Mouse (Mus musculus) heart, embryonic 11.5 days (tissue): Measurements from ENCODE around the gene 1500009L16Rik. TPM values are rescaled to one million over a fixed set of nuclear protein-coding genes. Genes with fewer than 3 reads are reported as not detected.

Experiments
- ATAC-seq: fragments of 200-750 bp; cut with Nextera tagmentation; replicated peaks from 2 replicates; pipeline ENCODE4 v1.8.0; 2017; ENCODE audit warnings: moderate library complexity; ENCODE audit not compliant: insufficient number of reproducible peaks, low FRiP score, low TSS enrichment
- H3K27ac ChIP-seq: fragments of 300-500 bp; sonication (generic); 2 replicates; pipeline ENCODE4 v1.5.1; 2014; ENCODE audit warnings: mild to moderate bottlenecking, low read depth, low read length
- H3K27me3 ChIP-seq: fragments of 300-500 bp; sonication (generic); 2 replicates; pipeline ENCODE4 v1.6.1; 2014; ENCODE audit warnings: mild to moderate bottlenecking, low read length, mixed read lengths; ENCODE audit not compliant: control insufficient read depth, insufficient read depth
- H3K36me3 ChIP-seq: fragments of 300-500 bp; sonication (generic); 2 replicates; pipeline ENCODE4 v1.6.1; 2014; ENCODE audit warnings: mild to moderate bottlenecking, low read length, moderate library complexity, mixed read lengths; ENCODE audit not compliant: control insufficient read depth, insufficient read depth
- H3K4me1 ChIP-seq: fragments of 300-500 bp; sonication (generic); 2 replicates; pipeline ENCODE4 v1.6.1; 2014; ENCODE audit warnings: low read length; ENCODE audit not compliant: control insufficient read depth, insufficient read depth
- H3K4me2 ChIP-seq: fragments of 300-500 bp; sonication (generic); 2 replicates; pipeline ENCODE4 v1.6.1; 2014; ENCODE audit warnings: mild to moderate bottlenecking, moderate library complexity
- H3K4me3 ChIP-seq: fragments of 300-500 bp; sonication (generic); 2 replicates; pipeline ENCODE4 v1.5.1; 2014; ENCODE audit warnings: low read depth, low read length
- H3K9ac ChIP-seq: fragments of 300-500 bp; sonication (generic); 2 replicates; pipeline ENCODE4 v1.6.1; 2014; ENCODE audit warnings: mild to moderate bottlenecking, low read depth, low read length, moderate library complexity
- H3K9me3 ChIP-seq: fragments of 300-500 bp; sonication (generic); replicated peaks from 2 replicates; pipeline ENCODE4 v1.6.1; 2016; ENCODE audit warnings: low read length; ENCODE audit not compliant: control insufficient read depth
- WGBS: fragments of 180-500 bp; shearing (Covaris S2); extraction: QIAGEN DNeasy Blood & Tissue Kit; methylation state at CpG from one replicate; pipeline ENCODE4 v1.1.7; 2014; ENCODE audit not compliant: insufficient replicate concordance; 5-methylcytosine and 5-hydroxymethylcytosine counted together
- polyA plus RNA-seq: library from polyadenylated mRNA; unstranded; fragments of >200 nt; fragmentation: Nextera tagmentation; extraction: Ambion mirVana; gene quantifications from 2 replicates; pipeline ENCODE4 v1.2.1, GENCODE M21; 2014

1500009L16Rik gene
- 20.2 and 20.5 TPM in 2 replicates for polyA plus RNA-seq

DNA sequence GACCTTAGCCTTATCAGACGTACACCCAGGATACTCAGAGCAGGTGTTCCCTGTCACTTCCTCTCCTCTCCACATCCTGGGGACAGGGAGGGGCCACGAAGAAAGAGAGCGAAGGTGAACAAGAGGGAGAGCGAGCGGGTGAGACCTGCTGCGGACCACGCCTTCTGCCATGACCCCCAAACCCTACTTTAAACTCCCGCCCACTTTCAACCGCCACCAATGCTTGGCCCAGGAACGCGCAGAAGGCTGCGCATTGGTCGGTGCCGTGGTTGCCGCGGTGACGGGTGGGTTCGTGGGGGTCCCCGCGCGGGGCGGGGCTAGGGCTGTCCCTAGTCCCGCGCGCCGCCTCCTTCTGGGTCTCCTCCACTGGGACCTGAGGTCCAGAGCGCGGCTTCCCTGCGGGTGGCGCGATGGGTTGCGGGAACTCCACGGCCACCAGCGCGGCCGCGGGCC, at the start of gene 1500009L16Rik:
Gene 1500009L16Rik (plus strand): TSS at position 287 of the 453 bp plus-strand sequence.
- peak within 1 kb of the TSS; percentile 50 for H3K9ac ChIP-seq
- no peaks in the 10 kb centered on the region for H3K36me3 ChIP-seq
- H3K4me2 ChIP-seq = peak within 1 kb of the TSS; percentile 90
- peaks cover 2% of the 10 kb centered on the region; the same call in 1 of the 2 replicates for H3K4me1 ChIP-seq
- H3K4me3 ChIP-seq = peak within 1 kb of the TSS; percentile 74
- WGBS = under 1% methylated on average over 34 of the region's 37 CpGs
- peak; percentile 90 for ATAC-seq
- 0 out of 2 replicates have a peak, but pooled peaks cover 2% of the 10 kb centered on the region for H3K9me3 ChIP-seq
- H3K27ac ChIP-seq = no peak within 1 kb of the TSS
- no peaks in the 10 kb centered on the region for H3K27me3 ChIP-seq

DNA sequence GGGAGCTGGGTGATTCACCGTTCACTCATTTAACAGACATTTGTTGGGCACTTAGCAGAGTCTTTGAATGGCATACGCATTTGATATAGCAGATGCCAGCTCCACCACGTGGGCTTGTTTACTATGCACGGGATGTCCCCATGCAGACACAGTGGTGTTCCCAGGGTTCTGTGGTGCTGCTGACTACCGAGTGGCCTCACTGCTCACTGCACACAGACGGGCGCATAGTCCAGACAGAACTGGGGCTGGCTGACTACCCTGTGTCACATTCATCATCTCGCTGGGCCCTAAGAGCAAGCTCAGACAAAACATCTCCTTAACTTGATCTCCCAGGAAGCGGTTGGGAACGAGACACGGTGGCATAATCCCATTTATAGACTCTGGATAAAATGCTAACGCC, 41.3 kb upstream of the 1500009L16Rik start:
- WGBS = 85% methylated on average over 12 of the region's 12 CpGs
- no peak for ATAC-seq
- H3K27me3 ChIP-seq = no peaks in the 10 kb centered on the region
- no peak overlapping the region for H3K9ac ChIP-seq
- H3K27ac ChIP-seq = no peak overlapping the region
- H3K4me2 ChIP-seq = no peak overlapping the region
- no peaks in the 10 kb centered on the region for H3K9me3 ChIP-seq
- no peak overlapping the region for H3K4me3 ChIP-seq
- no peaks in the 10 kb centered on the region for H3K4me1 ChIP-seq
- no peaks in the 10 kb centered on the region for H3K36me3 ChIP-seq

DNA sequence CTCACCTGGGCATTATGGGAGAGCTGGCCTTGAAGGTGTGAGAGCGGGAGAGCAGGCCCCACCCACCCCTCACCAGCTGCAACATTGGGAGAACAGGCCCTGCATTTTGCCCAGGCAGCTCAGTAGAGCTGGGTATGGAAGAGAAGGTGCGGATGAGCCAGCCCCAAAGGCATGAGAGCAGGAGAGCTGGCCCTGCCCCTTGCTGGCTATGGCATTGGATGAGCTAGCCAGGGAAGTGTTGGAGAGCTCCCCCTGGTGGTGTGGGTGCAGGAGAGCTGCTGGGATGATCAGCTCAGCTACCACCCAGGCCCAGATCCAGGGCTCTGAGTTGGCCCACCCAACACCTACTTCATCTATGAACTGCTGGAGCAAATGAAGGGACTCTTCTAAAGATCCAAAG, 34.5 kb upstream of the 1500009L16Rik start:
- H3K9ac ChIP-seq = no peak overlapping the region
- peaks cover 12% of the 10 kb centered on the region for H3K4me1 ChIP-seq
- H3K4me3 ChIP-seq = no peak overlapping the region
- H3K36me3 ChIP-seq = no peaks in the 10 kb centered on the region
- 84% methylated on average over 2 of the region's 2 CpGs for WGBS
- H3K4me2 ChIP-seq = no peak overlapping the region
- H3K27me3 ChIP-seq = no peaks in the 10 kb centered on the region
- no peak for ATAC-seq
- H3K27ac ChIP-seq = no peak overlapping the region
- H3K9me3 ChIP-seq = no peaks in the 10 kb centered on the region

DNA sequence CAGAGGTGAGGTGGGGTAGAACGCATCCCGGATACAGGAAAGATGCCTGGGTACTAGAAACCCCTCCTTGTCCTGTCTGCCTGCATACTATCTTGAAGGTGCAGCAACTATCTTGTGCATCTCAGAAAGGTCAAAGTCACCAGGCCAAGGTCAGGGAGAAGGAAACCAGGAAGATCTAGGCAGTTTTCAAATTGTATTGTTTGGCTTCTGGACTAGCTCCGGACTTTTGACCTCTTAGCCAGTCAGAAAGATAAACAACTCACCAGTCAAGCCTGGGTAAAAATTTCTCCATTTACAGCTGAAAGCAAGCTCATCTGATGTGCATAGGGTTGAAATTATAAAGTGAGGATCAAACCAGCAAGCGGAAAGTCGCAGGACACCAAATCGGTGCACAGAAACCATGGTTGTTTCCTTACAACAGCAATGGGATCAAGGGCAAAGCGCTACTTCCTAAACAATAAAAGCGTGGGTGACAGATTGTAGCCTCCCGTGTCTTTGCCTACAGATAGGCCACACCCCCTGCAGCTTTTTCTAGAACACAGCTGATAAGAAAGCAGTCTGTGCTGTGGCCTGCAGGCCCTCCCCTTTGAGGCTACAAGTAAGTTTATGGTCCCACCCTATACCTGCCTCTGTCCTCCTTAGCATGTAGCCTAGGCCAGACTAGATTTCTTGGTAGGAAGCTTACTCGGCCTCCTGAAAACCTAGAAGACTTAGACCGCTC, 30.3 kb upstream of the 1500009L16Rik start:
- H3K27me3 ChIP-seq = no peaks in the 10 kb centered on the region
- no peak overlapping the region for H3K27ac ChIP-seq
- no peak overlapping the region for H3K9ac ChIP-seq
- 61% methylated on average over 11 of the region's 11 CpGs for WGBS
- H3K4me3 ChIP-seq = no peak overlapping the region
- H3K4me2 ChIP-seq = no peak overlapping the region
- ATAC-seq = no peak
- H3K36me3 ChIP-seq = no peaks in the 10 kb centered on the region
- no peaks in the 10 kb centered on the region for H3K9me3 ChIP-seq
- peaks cover 12% of the 10 kb centered on the region for H3K4me1 ChIP-seq

DNA sequence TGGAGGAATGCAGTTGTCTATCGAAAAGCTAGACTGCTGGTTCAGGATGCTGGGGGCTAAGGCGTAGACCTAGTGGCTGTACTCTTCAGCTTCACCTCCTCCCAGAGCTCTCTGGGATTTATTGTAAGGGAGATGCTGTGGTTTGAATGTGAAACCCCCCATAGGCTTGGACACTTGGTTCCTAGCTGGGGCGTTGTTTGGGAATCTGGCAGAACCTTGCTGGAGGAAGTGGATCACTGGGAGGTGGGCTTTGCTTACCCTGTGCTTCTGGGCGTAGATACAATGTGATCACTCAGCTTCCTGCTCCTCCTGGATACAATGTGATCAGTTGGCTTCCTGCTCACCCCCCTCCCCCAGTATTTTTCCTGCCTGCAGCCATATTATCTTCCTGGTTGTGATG, 26.4 kb upstream of the 1500009L16Rik start:
- H3K27me3 ChIP-seq = no peaks in the 10 kb centered on the region
- WGBS = 68% methylated on average over 4 of the region's 4 CpGs

DNA sequence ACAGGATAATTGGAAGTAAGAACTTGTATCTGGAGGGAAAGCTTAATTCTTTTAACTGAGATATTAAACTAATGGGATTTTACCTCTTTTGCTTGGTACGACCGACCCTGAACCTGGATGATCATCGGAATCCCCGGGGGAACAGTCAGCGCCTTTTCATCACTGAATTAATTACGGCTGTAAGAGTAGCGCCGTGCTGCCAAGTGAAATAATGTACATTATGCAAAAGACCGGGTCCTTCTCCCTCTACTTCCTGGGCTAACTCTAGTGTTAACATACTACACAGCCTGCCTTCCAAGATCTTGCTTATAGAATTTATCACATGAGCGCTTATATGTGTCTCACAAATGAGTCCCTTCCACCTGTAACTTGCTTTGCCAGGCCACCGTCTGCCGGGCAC, 16.0 kb upstream of the 1500009L16Rik start:
- H3K4me3 ChIP-seq = no peak overlapping the region
- H3K36me3 ChIP-seq = no peaks in the 10 kb centered on the region
- no peak for ATAC-seq
- H3K4me1 ChIP-seq = no peaks in the 10 kb centered on the region
- no peaks in the 10 kb centered on the region for H3K27me3 ChIP-seq
- no peak overlapping the region for H3K4me2 ChIP-seq
- H3K9ac ChIP-seq = no peak overlapping the region
- 86% methylated on average over 12 of the region's 12 CpGs for WGBS
- H3K27ac ChIP-seq = no peak overlapping the region
- no peaks in the 10 kb centered on the region for H3K9me3 ChIP-seq

More for the DNA sequence above, 26.4 kb upstream of the 1500009L16Rik start:
- Histone ChIP-seq H3K27ac (no peak overlapping the region), H3K4me2 (no peak overlapping the region), H3K9ac (no peak overlapping the region), H3K4me3 (no peak overlapping the region), H3K4me1 (peaks cover 12% of the 10 kb centered on the region), H3K36me3 (no peaks in the 10 kb centered on the region), H3K9me3 (no peaks in the 10 kb centered on the region)
- no peak for ATAC-seq

DNA sequence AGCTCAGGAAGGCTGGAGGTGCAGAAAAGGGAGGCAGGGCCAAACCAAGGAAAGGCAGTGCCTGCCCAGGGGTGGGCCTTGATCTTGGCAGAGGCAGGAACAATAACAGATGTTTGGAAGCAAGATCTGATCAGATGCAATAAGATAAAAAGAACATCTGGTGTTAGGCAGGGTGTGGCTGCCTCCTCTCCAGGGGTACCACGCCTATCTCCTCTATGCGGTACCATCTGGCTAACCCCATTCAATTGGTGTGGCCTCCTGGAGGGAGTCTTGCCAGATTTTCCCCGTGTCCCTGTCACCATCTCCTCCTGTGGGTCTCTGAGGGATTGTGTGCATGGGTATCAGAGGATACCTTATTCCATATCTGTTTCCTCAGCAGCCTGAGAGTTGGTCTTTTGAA, 12.7 kb upstream of the 1500009L16Rik start:
- Histone ChIP-seq H3K36me3 (no peaks in the 10 kb centered on the region), H3K9ac (no peak overlapping the region), H3K4me2 (no peak overlapping the region), H3K4me3 (no peak overlapping the region), H3K27me3 (no peaks in the 10 kb centered on the region), H3K27ac (no peak overlapping the region), H3K4me1 (no peaks in the 10 kb centered on the region), H3K9me3 (no peaks in the 10 kb centered on the region)
- no peak for ATAC-seq
- 63% methylated on average over 3 of the region's 3 CpGs for WGBS

DNA sequence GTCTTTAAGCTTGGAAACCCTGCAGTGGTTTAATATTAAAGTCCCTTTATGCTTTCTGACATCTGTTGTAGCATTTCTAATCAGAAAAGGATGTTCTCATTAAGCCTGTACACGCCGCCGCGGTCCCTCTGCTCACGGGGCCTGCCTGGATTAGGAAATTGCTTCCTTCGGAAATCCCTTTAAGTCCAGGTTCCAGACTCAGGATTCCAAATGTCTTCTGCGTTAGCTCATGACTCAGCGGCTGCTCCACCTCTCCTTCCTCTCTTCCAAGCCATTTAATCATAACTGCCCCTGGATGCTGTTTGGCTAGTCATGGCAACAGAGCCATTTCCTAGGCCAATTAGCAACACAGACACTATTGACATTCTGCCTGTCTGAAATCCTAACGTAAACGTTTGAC, 10.9 kb upstream of the 1500009L16Rik start:
- Histone ChIP-seq H3K9me3 (no peaks in the 10 kb centered on the region), H3K27me3 (no peaks in the 10 kb centered on the region), H3K4me2 (no peak overlapping the region), H3K4me1 (no peaks in the 10 kb centered on the region), H3K36me3 (no peaks in the 10 kb centered on the region), H3K27ac (no peak overlapping the region), H3K9ac (no peak overlapping the region), H3K4me3 (no peak overlapping the region)
- ATAC-seq = no peak
- 62% methylated on average over 10 of the region's 10 CpGs for WGBS
